Mouse (Mus musculus) NIH3T3 (cell line): ENCODE measurements around the gene Spo11.

Source experiments
- DNase-seq: peaks from one replicate; pipeline ENCODE4 v3.0.0-alpha.2; 2012; ENCODE audit warnings: low read depth

The Spo11 gene

DNA sequence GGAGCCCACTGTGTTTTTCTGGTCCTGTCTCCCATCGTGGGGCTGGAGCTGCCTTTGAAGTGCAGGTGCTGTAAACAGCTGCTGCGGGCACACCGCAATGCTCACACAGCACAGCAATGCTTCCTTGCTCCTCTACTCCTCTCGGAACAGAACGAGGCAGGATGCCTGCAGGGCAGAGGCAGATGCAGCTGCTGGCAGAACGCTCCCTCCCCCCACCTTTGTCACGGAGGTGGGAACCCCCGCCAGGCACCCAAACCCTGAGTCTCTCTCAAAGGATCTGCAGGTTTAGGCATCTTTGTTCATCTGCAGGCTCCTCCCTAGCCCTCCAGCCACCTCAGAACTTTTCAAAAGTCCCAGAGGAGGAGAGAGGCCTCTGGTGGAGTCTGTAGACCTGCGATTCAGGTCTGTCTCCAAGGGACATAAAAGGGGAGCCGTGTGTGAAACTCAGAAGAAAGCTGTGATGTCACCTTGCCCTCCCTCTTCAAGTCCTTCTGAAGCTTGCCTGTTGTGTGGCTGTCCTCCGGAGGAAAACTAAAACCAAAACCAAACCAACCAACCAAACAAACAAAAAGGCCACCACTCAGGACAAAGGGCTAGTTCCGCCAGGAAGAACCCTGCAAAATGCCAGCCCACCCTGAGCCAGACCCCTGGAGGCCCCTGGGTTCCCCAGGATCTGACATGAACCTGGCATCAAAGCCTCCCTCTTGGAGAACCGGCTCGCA lies at the start of gene Spo11:
Spo11 (plus strand) TSS at position 292 of the 722 bp plus-strand sequence.
- DNase-seq, result no peak

DNA sequence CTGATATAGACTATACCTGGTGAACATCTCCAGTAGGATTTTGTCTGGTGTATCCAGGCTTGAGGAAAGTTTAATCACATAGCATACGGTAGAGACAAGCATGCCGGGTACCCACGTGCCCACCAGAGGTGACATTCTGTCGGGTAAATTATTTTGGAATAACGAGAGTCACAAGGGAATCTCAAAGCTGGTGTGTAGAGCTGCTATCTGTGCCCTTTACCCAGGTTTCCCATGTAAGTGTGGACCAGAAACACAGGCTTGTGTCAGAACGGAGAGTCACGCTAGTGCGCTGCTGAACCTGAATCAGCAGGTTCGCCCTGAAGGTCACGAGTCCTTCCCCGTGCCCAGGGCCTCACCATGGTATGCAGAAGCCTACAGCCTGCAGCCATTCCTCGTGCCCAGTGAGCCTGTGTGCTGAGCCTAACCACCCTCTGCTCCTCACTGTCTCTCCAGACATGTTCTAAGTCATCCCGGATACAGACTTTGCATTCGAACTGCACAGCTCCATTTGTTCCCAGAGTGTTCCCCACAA lies 47.5 kb upstream of the Spo11 start:
- DNase-seq, result no peak

DNA sequence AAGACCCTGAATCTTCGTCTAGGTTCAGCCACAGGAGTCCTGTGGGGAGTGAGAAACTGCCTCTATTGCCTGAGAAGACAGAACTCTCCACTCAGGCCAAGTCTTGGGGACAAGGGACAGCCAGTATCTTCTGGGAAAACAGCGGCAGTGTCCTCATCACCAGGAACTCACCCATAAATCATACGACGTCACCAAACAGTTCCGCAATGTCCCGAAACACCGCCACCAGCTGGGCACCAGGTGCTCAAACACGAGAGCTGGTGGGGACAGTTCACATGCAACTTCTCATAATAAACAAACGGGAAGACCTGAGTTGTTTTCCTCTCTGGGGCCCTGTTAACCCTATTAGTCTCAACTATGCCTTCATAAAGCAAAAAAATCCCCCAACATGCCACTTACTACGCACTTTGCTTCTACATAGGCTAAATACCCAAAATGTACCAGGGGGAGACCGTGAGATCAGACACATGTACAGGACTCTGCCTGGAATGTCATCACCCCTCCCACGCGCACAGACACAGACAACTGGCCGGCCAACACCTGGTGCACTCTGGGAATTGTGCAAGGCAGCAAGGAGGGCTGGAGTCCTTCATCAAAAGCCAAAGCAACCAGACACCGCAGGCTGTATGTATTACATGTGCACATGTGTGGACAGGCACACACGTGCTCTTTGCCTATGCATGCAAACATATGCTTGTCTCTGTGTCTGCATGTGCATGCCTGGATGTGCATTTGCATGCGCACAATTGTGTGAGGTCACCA lies 46.2 kb upstream of the Spo11 start:
- no peak for DNase-seq

DNA sequence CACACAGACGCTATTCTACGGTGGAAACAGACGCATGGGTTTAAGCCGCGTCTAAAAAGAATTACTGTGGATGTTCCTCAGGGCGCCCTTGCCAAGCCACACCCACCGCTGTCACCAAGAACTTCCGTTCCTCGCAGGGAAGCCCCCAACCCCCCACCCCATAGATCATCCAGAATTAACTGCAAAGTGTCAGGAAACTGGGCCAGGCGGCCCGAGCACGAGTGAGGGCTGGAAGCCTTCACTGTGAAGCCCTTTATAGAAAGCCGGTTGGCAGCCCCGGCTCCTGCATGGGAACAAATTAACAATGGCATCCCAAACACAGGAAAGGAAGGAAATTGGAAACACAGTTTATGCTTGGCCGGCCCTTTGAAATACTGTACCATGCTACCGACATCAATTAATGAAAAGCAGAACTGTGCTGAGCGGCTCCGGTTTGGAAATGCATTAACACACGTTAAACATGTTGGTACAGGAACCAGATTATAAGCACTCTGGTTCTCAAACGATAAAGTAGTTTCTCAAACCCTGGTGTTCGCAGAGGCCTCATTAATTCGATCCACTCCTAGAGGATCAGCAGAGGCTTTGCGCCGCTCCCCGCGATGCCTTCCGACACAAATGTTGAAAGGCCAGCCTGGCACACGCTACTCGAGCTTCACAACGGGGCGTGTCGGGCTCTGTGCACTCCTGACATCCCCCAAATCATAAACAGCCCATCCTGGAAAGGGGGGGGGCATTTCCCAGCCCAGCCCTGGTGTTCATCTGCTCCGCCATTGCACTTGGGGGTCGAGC lies 43.7 kb upstream of the Spo11 start:
- DNase-seq, result no peak

DNA sequence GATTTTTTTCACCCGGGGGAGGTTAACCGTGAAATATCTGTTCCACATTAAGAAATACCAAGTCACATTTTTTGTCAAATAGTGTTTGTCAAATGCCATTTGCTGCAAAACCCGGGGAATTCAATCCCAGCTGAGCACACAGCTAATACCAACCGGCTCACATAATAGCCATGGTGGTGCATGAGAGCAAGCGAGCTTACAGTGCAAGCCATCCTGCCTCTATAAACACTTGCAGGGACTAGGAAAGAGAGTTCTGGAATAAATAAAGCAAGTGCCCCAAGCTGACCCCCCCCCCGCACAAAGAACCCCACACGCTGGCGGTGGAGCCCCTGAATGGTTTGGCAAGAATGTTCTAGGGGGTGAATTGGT lies 43.1 kb upstream of the Spo11 start:
- no peak for DNase-seq

DNA sequence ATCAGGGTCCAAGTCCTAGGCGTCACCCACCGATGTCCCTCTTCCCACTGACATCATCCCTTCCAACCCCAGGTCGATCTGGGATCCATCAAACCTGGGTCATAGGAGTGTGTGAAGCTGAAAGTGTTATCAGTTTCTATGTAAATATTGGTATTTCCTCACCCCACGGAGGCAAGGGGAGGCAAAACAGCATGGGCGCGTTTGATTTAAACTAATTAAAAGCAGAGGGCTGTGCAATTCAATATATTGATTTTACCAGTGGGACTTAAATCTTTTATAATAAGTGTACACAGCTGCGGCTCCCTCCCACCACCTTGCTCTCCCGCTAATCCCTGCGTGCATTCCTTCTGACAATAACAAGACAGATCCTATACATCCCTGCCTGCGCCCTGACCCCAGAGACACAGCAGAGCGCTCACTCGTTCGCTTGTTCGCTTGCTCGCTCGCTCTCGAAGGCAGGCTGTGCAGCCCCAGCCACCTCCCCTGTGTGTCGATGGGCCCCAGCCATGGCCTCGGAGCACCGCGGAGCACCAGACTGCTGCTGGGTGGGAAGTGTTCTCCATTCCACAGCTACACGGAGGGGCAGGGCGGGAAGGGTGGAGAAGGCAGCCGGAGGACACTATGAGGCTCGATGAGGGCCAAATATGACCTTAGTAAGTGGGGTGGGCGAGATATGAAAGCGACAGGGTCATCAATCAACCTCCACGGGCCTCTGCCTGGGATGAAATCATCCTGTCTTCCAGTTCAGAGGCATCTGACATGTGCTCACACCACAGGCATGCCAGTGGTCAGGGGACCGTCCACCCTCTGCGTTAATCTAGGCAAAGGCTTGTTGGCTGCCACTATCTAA lies 42.4 kb upstream of the Spo11 start:
- DNase-seq, result no peak

DNA sequence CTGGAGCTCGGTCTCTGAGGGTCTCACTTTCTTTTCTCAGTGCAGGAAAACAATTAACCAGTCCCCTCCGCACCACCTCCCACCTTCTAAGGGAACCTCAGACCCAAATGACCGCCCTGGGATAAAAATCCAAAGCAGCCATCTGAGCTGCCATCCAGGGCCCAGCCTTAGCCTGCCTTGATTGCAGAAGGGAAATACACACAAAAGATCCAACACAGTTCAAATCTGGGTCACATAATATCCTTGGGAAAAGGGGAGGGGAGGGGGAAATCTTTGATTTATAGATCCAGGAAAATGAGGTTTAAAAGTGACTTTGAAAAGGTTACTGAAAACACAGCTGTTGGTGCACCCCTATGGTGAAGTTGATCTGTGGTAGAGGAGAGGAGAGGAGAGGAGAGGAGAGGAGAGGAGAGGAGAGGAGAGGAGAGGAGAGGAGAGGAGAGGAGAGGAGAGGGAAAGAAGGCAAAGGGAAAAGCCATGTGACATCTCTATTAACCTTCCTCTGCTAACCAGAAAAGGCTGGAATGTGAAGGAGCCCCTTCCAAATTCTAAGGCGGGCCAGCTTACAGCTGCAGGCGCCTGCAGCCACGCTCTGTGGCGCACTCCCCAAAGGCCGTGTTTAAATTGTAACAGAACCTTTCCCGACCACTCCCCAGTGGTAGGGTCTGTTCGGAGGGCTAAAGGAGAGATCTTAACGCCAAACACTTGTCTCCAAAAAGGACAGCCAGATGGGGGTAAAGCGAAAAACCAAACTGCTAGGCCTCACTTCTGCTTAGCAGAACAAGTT lies 41.5 kb upstream of the Spo11 start:
- no peak for DNase-seq

DNA sequence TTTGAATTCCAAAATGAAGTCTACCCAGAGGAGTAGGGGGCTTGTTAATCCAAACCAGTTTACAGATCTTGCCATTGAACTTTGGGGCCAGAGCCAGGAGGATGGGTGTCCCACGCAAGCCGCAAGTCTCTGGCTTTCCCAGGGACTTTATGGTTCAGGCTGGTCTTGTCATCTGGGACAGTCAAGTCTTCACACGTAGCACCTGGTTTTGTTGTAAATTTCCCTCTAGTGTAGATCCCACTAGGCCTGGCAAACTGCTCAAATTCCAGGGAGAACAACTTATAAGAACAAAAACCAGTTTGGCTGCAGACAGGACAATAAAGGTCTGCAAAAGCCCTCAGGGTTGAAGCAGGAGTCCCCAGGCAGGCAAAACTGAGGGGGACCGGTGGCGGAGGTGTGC lies 40.7 kb upstream of the Spo11 start:
- no peak for DNase-seq

DNA sequence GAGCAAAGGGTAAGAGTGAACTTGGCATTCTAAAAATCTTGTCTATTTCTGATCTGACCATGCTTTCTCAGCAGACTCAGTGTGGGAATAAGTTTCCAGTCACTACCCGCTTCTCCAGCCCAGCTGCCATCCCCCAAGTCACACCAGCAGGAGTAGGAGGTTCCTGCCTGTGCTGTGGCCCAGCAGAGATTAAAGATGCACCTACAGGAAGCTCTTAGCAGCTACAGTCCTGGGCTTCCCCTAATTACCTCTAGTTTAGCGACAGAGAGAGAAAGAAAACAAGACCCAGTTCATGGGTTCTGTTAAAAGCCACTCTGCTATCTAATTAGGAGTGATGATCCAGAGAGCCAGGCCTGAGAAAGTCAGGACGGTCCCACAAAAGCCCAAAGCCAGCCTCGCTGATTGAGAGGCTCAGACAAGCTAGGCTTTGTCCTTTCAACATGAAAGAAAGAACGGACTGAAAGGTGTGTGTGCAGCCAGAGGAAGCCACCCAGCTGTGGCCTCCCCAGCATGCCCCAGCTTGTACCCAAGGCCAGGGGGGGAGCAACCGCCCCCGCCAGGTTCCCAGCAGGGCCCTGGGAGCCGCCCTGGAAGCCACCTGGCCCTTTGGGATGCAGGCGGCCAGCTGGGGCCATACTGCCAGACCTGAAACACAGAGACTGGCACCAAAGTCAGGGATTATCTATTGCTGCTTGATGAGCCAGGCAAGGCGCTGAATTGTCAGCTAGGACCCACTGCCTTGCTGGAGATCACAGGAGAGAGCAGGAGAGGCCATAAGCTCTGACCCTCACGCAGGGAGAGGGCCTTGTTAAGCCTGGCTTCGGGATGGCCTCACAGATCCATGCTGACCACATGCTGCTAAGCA lies 39.9 kb upstream of the Spo11 start:
- no peak for DNase-seq

DNA sequence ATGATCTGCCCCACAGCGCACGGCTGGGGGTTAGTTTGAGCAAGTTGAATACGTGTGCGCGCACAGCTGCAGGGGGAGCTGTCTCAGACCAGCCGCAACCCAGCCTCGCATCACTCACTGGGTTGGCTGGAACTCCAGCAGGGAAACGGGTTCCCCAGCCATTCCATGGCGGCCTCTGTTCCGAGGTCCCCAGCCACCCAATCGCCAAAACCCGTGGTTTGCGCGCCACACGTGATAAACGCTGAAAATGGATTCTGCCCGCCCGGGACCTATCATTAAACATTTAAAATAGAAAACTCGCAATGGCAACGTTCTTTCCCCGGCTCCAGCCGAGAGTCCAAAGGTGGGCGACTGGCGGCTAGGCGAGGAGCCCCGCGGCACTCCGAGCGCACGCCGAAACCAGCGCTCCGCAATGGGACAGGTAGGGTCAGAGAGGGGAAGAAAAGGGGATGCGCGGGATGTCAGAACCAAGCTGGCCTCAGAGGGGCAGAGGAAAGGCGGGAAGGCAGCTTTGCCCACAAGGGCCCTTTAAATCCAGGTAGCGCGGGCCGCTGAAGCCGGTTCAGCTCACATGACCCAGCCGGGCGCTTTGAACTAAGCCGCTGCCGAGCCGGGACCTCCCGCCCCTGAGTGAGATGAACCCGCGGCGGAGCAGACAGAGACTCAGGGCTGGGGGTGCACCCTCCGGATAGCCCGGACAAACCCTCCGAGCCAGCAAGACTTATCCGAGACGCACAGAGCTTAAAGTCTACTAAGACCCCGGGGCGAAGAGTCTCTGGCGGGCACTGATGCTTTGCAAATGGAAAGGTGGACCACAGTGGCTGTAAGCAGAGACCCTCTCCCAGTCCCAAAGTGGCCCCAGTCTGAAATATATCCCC lies 38.5 kb upstream of the Spo11 start:
- DNase-seq, result no peak

DNA sequence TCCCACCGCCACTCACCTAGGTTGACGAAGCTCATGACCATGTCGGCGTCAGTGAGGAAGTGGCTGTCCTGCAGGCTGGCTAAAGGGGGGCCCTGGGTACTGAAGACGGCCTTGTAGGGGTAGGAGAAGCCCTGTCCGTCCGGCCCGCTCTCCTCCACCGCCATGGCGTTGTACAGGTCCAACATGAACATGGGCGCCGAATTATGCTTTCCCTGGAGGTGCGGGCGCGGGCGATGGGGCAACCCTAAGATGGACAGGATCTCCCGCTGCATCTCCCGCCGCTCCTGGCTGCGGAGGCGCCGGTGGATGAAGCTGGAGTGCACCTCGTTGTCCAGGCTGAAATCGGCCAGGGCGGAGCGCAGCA lies 37.9 kb upstream of the Spo11 start:
- no peak for DNase-seq

DNA sequence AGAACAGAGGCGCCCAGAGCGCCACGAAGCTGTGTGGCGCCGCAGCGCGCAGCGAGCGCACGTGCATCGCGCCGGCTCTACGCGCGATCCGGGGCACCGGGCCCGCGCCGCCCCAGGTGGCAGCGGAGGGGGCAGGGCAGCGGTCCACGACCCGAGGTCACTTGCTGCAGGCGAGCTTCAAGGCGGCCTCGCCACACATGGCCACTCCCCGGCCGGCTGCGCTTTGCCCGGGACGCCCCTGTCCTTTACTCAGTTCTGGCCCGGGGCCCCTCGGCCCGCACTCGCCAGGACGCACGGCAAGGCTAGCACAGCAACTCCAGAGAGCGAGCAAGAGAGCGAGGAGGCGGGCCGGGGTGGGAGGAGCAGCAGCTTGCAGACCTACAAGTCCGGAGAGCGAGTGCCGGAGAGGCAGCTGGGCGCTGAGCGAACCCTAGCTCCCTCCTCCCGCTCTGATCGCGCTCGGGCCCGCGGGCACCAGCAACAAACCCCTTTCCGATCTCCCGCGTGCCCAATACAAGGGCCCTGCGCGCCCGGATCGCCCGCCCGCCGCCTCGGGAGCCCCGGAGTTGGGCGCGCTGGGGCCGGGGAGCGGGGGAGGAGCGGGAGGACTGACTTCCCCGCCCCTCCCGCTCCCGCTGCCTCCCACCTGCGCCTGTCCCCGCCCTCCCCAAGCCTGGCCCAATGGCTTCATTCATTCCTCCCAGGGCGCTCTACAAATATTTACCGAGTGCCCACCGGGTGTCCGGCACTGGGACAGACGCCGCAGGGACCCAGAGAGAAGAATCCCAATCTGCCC lies 37.3 kb upstream of the Spo11 start, which contains the start of gene Bmp7:
Bmp7 (minus strand) TSS at position 319 of the 796 bp plus-strand sequence.
- DNase-seq, result no peak

DNA sequence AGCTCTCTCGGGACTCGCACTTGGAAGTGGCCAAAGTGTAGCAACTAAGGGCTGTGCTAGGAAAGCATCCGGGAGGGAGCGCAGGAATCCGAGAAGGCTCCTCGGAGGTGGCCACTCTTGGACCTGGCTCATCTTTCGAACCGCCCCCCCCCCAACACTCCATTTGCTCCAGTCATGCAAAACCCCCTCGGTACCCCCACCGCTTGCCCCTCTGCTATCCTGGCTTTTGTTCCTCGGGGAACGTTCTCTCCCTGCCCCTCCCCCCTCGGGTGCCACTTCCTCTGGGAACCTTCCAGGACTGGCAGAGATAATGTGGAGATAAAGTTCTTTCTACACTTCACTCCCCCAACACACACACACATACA lies 36.7 kb upstream of the Spo11 start:
- DNase-seq, result no peak

DNA sequence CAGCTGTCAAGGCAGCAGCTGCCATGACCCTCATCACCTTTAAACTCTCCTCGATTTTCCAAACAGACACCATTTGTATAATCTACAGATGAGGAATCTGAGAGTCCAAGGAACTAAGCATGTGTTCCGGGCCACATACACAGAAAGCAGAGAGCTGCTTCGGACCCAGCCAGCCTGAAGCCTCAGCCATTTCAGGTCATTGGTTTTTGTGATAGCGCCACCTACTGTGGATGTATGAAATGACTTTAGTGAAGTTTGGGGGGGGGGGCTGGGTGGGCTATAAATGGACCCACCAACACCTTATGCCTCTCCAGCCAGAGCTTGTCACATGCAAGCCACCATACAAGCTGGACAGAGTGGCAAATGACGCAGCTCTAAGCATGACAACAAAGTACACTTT lies 28.4 kb upstream of the Spo11 start:
- DNase-seq, result no peak

DNA sequence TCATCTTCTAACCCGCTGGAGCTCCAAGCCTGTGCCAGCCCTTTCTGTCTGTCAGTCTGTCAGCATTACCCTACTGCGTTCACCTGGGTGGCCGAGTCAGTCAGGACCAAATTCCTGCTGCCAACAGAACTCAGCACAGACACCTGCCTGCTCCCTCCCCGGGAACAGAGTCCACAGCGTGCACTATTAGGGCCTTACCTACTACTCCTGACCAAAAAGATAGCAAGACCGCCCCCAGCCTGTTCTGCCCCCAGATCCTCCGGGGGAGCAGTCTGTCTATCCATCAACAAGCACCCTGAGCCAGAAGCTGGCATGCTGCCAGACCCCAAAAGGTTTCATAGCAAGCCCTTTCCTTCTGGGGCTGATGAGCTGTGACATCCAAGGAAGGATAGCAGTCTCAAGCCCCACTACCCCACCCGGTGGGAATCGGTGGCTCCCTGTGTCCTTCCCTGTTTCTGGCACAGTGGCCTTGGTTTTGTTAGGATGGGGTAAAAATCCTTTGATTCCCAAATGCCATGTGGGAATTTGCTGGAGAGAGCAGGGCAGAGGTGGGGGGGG lies 27.3 kb upstream of the Spo11 start:
- DNase-seq, result no peak

DNA sequence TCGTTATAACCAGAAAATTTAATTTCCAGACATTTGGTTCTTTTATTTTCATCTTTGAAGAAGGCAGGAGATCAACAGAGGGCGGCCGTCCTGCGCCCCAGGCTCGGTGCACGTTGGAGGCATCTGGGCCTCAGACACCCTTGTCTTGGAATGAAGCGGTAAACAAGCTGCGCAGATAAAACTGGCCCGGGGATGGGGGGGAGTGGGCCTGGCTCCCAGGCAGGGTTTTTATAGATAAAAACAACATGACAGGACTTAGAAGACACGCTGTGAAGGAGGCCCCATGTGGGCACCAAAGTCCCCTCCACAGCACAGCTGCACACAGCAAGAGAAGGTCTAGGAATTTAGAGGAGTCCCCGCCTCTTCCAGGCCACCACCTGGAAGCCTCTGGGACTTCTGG lies 26.8 kb upstream of the Spo11 start:
- no peak for DNase-seq

DNA sequence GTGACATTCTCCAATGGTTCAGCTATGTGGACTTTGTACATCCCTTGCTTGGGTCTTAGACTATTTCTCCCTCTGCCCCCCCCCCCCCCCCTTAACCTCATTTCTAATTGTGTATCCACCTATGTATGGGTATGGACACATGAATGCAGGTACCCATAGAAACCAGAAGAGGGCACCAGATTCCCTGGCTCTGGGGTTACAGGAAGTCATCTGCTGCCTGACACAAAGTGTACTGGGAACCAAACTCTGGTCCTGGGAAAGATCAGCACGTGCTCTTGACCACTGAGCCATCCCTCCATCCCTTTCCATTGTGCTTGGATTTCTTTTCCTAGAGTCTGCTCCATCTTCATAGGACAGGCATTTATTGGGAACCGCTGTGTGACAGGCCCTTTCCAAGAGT lies 25.5 kb upstream of the Spo11 start:
- no peak for DNase-seq

DNA sequence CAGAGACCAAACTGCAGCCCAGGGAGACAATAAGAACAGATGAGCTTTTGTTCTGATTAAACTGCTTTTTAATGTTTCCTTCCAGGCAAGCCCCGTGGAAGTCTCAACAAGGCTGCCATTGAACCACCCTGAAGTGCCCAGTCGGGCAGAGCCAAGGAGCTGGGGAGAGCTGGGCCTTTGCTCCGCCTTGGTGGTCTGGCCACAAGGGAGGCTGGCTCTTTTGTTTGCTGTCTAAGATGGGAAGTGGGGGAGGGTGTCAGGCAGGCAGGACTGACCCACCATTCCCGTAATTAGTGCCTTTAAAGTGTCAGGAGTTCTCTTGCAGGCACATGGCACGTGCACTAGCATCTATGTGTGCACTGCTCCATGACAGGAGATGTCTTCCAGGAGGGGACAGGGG lies 18.9 kb upstream of the Spo11 start:
- DNase-seq, result no peak
